Mouse (Mus musculus) heart, postnatal 0 days (tissue): Measurements from ENCODE around the gene Leo1. TPM values are rescaled to one million over a fixed set of nuclear protein-coding genes. Genes with fewer than 3 reads are reported as not detected.
"Not testable (repeated sequence)": the region's sequence is repeated elsewhere in the genome, so short reads cannot be mapped to it uniquely, and the experiment has no call there.

Experiments used
- ATAC-seq: fragments of 200-750 bp; cut with Nextera tagmentation; 2 replicates; pipeline ENCODE4 v1.8.0; 2017; ENCODE audit warnings: low read depth, moderate number of reproducible peaks, moderate library complexity; ENCODE audit not compliant: insufficient read depth
- DNase-seq: peaks from one replicate; pipeline ENCODE4 v3.0.0-alpha.2; 2016; ENCODE audit warnings: low spot score
- H3K27ac ChIP-seq: fragments of 300-500 bp; sonication (generic); 2 replicates; pipeline ENCODE4 v1.5.1; 2014; ENCODE audit warnings: low read depth, mild to moderate bottlenecking
- H3K27me3 ChIP-seq: fragments of 300-500 bp; sonication (generic); 2 replicates; pipeline ENCODE4 v1.6.1; 2014; ENCODE audit warnings: low read length, mixed read lengths; ENCODE audit not compliant: control insufficient read depth, insufficient read depth
- H3K36me3 ChIP-seq: fragments of 300-500 bp; sonication (generic); replicated peaks from 2 replicates; pipeline ENCODE4 v1.6.1; 2014; ENCODE audit warnings: low read length, mixed read lengths; ENCODE audit not compliant: control insufficient read depth, insufficient read depth
- H3K4me1 ChIP-seq: fragments of 300-500 bp; sonication (generic); 2 replicates; pipeline ENCODE4 v1.6.1; 2014; ENCODE audit warnings: antibody characterized with exemption; ENCODE audit not compliant: control insufficient read depth, insufficient read depth
- H3K4me2 ChIP-seq: fragments of 300-500 bp; sonication (generic); 2 replicates; pipeline ENCODE4 v1.6.1; 2014; ENCODE audit warnings: low read depth, mild to moderate bottlenecking, low read length, moderate library complexity
- H3K4me3 ChIP-seq: fragments of 300-500 bp; sonication (generic); 2 replicates; pipeline ENCODE4 v1.5.1; 2014; ENCODE audit warnings: low read depth, low read length
- H3K9ac ChIP-seq: fragments of 300-500 bp; sonication (generic); replicated peaks from 2 replicates; pipeline ENCODE4 v1.6.1; 2014; ENCODE audit warnings: low read depth, low read length, mixed read lengths
- H3K9me3 ChIP-seq: fragments of 300-500 bp; sonication (generic); replicated peaks from 2 replicates; pipeline ENCODE4 v1.6.1; 2016; ENCODE audit warnings: low read length; ENCODE audit not compliant: control insufficient read depth
- CTCF ChIP-seq: IDR thresholded peaks from 2 replicates; pipeline ENCODE4 v1.5.1; 2016; ENCODE audit warnings: antibody characterized with exemption, control low read depth, low read depth
- EP300 ChIP-seq: IDR thresholded peaks from 2 replicates; pipeline ENCODE4 v1.6.1; 2016; ENCODE audit warnings: antibody characterized with exemption, low read depth
- WGBS: fragments of 180-500 bp; shearing (Covaris S2); extraction: QIAGEN DNeasy Blood & Tissue Kit; methylation state at CpG from one replicate; pipeline ENCODE4 v1.1.7; 2014; 5-methylcytosine and 5-hydroxymethylcytosine counted together
- polyA plus RNA-seq: library from polyadenylated mRNA; unstranded; fragments of >200 nt; fragmentation: Nextera tagmentation; extraction: Ambion mirVana; gene quantifications from 2 replicates; pipeline ENCODE4 v1.2.1, GENCODE M21; 2015
- total RNA-seq: library from RNA; depleted of rRNA; stranded (reverse); fragments of >200 nt; gene quantifications from 2 replicates; pipeline ENCODE4 v1.2.3, GENCODE M21; 2014; ENCODE audit warnings: low replicate concordance

The Leo1 gene
- total and polyA plus RNA-seq, 2 experiments from 2014 or later: 5.7 to 20.0 TPM

- Histone ChIP-seq H3K27me3 (no peaks in the 10 kb centered on the region), H3K36me3 (peaks cover 4% of the 10 kb centered on the region; the same call in 1 of the 2 replicates), H3K9ac (no peak overlapping the region), H3K4me1 (no peaks in the 10 kb centered on the region), H3K27ac (no peak overlapping the region), H3K4me3 (no peak overlapping the region), H3K4me2 (no peak overlapping the region), H3K9me3 (no peaks in the 10 kb centered on the region)
- ATAC-seq (no peak), DNase-seq (no peak)
- TF ChIP-seq CTCF (no peak), EP300 (no peak)
- 75% methylated on average over 3 of the region's 3 CpGs for WGBS
These were observed 35.9 kb downstream of the Leo1 start for GRCm38 (mm10) chr9:75477212-75477611.

- Histone ChIP-seq H3K27ac (no peak overlapping the region), H3K9me3 (no peaks in the 10 kb centered on the region), H3K4me1 (no peaks in the 10 kb centered on the region), H3K4me3 (no peak overlapping the region), H3K27me3 (no peaks in the 10 kb centered on the region), H3K4me2 (no peak overlapping the region), H3K36me3 (no peaks in the 10 kb centered on the region; the same call in 1 of the 2 replicates), H3K9ac (no peak overlapping the region)
- ATAC-seq (no peak), DNase-seq (no peak)
- WGBS: 73% methylated on average over 8 of the region's 8 CpGs
- TF ChIP-seq EP300 (no peak), CTCF (no peak)
These were observed 37.9 kb downstream of the Leo1 start for GRCm38 (mm10) chr9:75479106-75479725.

GRCm38 (mm10) chr9:75480536-75481075 is 39.3 kb downstream of the Leo1 start:
- DNase-seq (no peak), ATAC-seq (no peak)
- TF ChIP-seq EP300 (no peak), CTCF (no peak)
- Histone ChIP-seq H3K36me3 (no peaks in the 10 kb centered on the region), H3K9me3 (no peaks in the 10 kb centered on the region), H3K9ac (no peak overlapping the region), H3K4me2 (no peak overlapping the region), H3K4me1 (no peaks in the 10 kb centered on the region), H3K27me3 (no peaks in the 10 kb centered on the region), H3K4me3 (no peak overlapping the region), H3K27ac (no peak overlapping the region)
- WGBS: 93% methylated on average over 5 of the region's 5 CpGs

- no peak for ATAC-seq
- Histone ChIP-seq H3K9me3 (no peaks in the 10 kb centered on the region), H3K4me2 (no peak overlapping the region), H3K4me3 (no peak overlapping the region), H3K9ac (no peak overlapping the region), H3K36me3 (no peaks in the 10 kb centered on the region), H3K27ac (no peak overlapping the region), H3K4me1 (no peaks in the 10 kb centered on the region), H3K27me3 (no peaks in the 10 kb centered on the region)
- no peak for DNase-seq
- TF ChIP-seq CTCF: no peak
- TF ChIP-seq EP300: no peak
- WGBS: 80% methylated on average over 6 of the region's 6 CpGs
These were observed 43.9 kb downstream of the Leo1 start for GRCm38 (mm10) chr9:75485231-75485630.

- not testable (repeated sequence) for H3K4me3 ChIP-seq, H3K36me3 ChIP-seq, DNase-seq, H3K27ac ChIP-seq, H3K9ac ChIP-seq, H3K27me3 ChIP-seq, H3K4me1 ChIP-seq, ATAC-seq, H3K9me3 ChIP-seq, H3K4me2 ChIP-seq
- WGBS: 94% methylated on average over 7 of the region's 7 CpGs
These were observed 46.9 kb downstream of the Leo1 start for GRCm38 (mm10) chr9:75488255-75488654.

GRCm38 (mm10) chr9:75494407-75495005 is 53.2 kb downstream of the Leo1 start:
- no peaks in the 10 kb centered on the region for H3K9me3 ChIP-seq
- H3K9ac ChIP-seq: no peak overlapping the region
- 80% methylated on average over 9 of the region's 9 CpGs for WGBS
- peaks cover 20% of the 10 kb centered on the region for H3K36me3 ChIP-seq
- H3K4me2 ChIP-seq: no peak overlapping the region
- no peak overlapping the region for H3K4me3 ChIP-seq
- no peaks in the 10 kb centered on the region for H3K27me3 ChIP-seq
- DNase-seq (no peak), ATAC-seq (no peak)
- H3K27ac ChIP-seq: no peak overlapping the region
- no peaks in the 10 kb centered on the region for H3K4me1 ChIP-seq
- TF ChIP-seq EP300: no peak
- no peak for TF ChIP-seq CTCF
